Comparison of ENCODE assay signal across 1 mouse cellular context in genomic region chr1:180905876-180906275, GRCm38 (mm10).
TF ChIP-seq lines count a peak whose summit lies in the region.

No protein-coding gene starts in this region.

TF ChIP-seq in MEL, 35 proteins besides CTCF, POLR2A, EP300 and RAD21:
- no peak for TF ChIP-seq BHLHE40 (IDR thresholded peaks at IDR 0.05; ENCODE audit: borderline replicate concordance, low read depth, low read length)
- no peak for TF ChIP-seq MAX (IDR thresholded peaks at IDR 0.05; ENCODE audit: low read length)
- TF ChIP-seq NRF1 (IDR thresholded peaks at IDR 0.05; ENCODE audit: insufficient read depth, low read depth, low read length, poor library complexity, severe bottlenecking) = no peak
- TF ChIP-seq KAT2A (conservative IDR thresholded peaks at IDR 0.05; ENCODE audit: low read depth, low read length) = no peak
- TF ChIP-seq NELFE (IDR thresholded peaks at IDR 0.05; ENCODE audit: low read depth, low read length) = no peak
- no peak for TF ChIP-seq USF1 (IDR thresholded peaks at IDR 0.05; ENCODE audit: low read depth, low read length)
- TF ChIP-seq POLR2AphosphoS5 (IDR thresholded peaks at IDR 0.05; ENCODE audit: borderline replicate concordance, low read depth, low read length) = no peak
TF ChIP-seq in MEL: peak in this region for 0.
